Mouse (Mus musculus) lung, postnatal 0 days (tissue): ENCODE measurements around the gene Zfp410. TPM values are rescaled to one million over a fixed set of nuclear protein-coding genes. Genes with fewer than 3 reads are reported as not detected.

Source experiments
- ATAC-seq: fragments of 200-750 bp; cut with Nextera tagmentation; 2 replicates; pipeline ENCODE4 v1.8.0; 2017; ENCODE audit warnings: moderate library complexity
- DNase-seq: peaks from one replicate; pipeline ENCODE4 v3.0.0-alpha.2; 2016; ENCODE audit warnings: low spot score
- H3K27ac ChIP-seq: fragments of 300-500 bp; sonication (generic); 2 replicates; pipeline ENCODE4 v1.5.1; 2014; ENCODE audit warnings: antibody characterized with exemption, mild to moderate bottlenecking, low read length, mixed read lengths
- H3K27me3 ChIP-seq: fragments of 300-500 bp; sonication (generic); replicated peaks from 2 replicates; pipeline ENCODE4 v1.6.1; 2014; ENCODE audit warnings: low read length, mixed read lengths; ENCODE audit not compliant: insufficient read depth
- H3K36me3 ChIP-seq: fragments of 300-500 bp; sonication (generic); 2 replicates; pipeline ENCODE4 v1.6.1; 2014; ENCODE audit warnings: low read length, mixed read lengths; ENCODE audit not compliant: insufficient read depth
- H3K4me1 ChIP-seq: fragments of 300-500 bp; sonication (generic); 2 replicates; pipeline ENCODE4 v1.6.1; 2014; ENCODE audit warnings: antibody characterized with exemption, low read depth, low read length, mixed read lengths; ENCODE audit not compliant: insufficient read depth
- H3K4me2 ChIP-seq: fragments of 300-500 bp; sonication (generic); replicated peaks from 2 replicates; pipeline ENCODE4 v1.6.1; 2014; ENCODE audit warnings: low read depth, mild to moderate bottlenecking, low read length, moderate library complexity, mixed read lengths
- H3K4me3 ChIP-seq: fragments of 300-500 bp; sonication (generic); 2 replicates; pipeline ENCODE4 v1.5.1; 2014; ENCODE audit warnings: low read depth, low read length
- H3K9ac ChIP-seq: fragments of 300-500 bp; sonication (generic); replicated peaks from 2 replicates; pipeline ENCODE4 v1.6.1; 2014; ENCODE audit warnings: low read depth, mild to moderate bottlenecking
- H3K9me3 ChIP-seq: fragments of 300-500 bp; sonication (generic); 2 replicates; pipeline ENCODE4 v1.6.1; 2016; ENCODE audit warnings: low read length, mixed read lengths
- CTCF ChIP-seq: IDR thresholded peaks from 2 replicates; pipeline ENCODE4 v1.5.1; 2016; ENCODE audit warnings: antibody characterized with exemption, mild to moderate bottlenecking
- EP300 ChIP-seq: IDR thresholded peaks from 2 replicates; pipeline ENCODE4 v1.6.1; 2016; ENCODE audit warnings: antibody characterized with exemption, mild to moderate bottlenecking, control low read depth
- WGBS: fragments of 180-500 bp; shearing (Covaris S2); extraction: QIAGEN DNeasy Blood & Tissue Kit; methylation state at CpG from one replicate; pipeline ENCODE4 v1.1.7; 2014; 5-methylcytosine and 5-hydroxymethylcytosine counted together
- polyA plus RNA-seq: library from polyadenylated mRNA; unstranded; fragments of >200 nt; fragmentation: Nextera tagmentation; extraction: Ambion mirVana; gene quantifications from 2 replicates; pipeline ENCODE4 v1.2.1, GENCODE M21; 2015

The Zfp410 gene
- polyA plus RNA-seq, 1 experiment from 2014 or later = 44.9 TPM

DNA sequence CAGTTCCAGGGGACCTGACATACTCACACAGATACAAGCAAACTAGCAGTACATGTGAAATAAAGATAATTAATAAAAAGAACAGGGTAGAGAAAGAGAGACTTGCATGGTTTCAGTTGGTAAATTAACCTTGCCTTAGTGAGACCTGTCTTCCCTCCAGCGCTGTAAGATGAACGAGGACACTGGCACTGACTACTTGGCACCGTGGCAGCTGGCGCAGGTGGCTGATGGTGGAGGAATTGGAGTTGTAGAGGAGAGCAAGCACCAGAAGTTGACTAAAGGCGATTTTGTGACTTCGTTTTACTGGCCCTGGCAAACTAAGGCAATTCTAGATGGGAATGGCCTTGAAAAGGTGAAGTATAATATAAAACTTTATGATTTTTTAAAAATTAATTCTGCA is 18.8 kb upstream of the Zfp410 start:
- H3K9me3 ChIP-seq = no peaks in the 10 kb centered on the region
- no peak overlapping the region for H3K4me3 ChIP-seq
- H3K4me2 ChIP-seq = no peak overlapping the region
- 94% methylated on average over 6 of the region's 6 CpGs for WGBS
- no peak overlapping the region for H3K9ac ChIP-seq
- H3K27me3 ChIP-seq = no peaks in the 10 kb centered on the region
- H3K4me1 ChIP-seq = no peaks in the 10 kb centered on the region
- ATAC-seq = no peak
- no peak for DNase-seq
- no peak for TF ChIP-seq CTCF
- TF ChIP-seq EP300 = no peak
- no peak overlapping the region for H3K27ac ChIP-seq
- peaks cover 7% of the 10 kb centered on the region for H3K36me3 ChIP-seq

- H3K4me2 ChIP-seq = no peak overlapping the region
- peaks cover 9% of the 10 kb centered on the region for H3K36me3 ChIP-seq
- no peak for ATAC-seq
- H3K4me3 ChIP-seq = no peak overlapping the region
- H3K27me3 ChIP-seq = no peaks in the 10 kb centered on the region
- no peak for TF ChIP-seq EP300
- TF ChIP-seq CTCF = no peak
- WGBS = 93% methylated on average over 2 of the region's 2 CpGs
- no peak overlapping the region for H3K27ac ChIP-seq
- H3K9me3 ChIP-seq = no peaks in the 10 kb centered on the region
- H3K4me1 ChIP-seq = no peaks in the 10 kb centered on the region
- no peak overlapping the region for H3K9ac ChIP-seq
- no peak for DNase-seq
Observed at GRCm38 (mm10) chr12:84299265-84299664, 17.4 kb upstream of the Zfp410 start.

DNA sequence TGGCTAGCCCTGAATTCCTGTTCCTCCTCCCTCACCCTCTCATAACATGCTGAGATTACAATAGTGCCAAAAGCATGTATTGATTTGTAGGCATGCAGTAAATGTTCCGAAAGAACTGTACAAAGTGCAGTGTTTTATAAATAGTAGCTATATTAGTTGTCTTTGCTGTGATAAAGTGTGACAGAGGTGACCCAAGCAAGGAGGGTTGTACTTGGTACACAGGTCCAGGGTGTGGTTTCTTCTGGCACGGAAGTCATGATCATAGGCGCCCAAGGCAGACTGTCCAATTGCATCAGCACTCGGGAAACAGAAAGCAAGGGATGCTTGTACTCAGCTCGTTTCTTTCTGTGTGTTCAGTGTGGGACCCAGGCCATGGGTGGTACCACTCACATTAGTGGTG is 12.6 kb upstream of the Zfp410 start:
- no peak for TF ChIP-seq EP300
- TF ChIP-seq CTCF = no peak
- Histone ChIP-seq H3K27me3 (no peaks in the 10 kb centered on the region), H3K4me3 (no peak overlapping the region), H3K36me3 (peaks cover 5% of the 10 kb centered on the region; the same call in 1 of the 2 replicates), H3K4me2 (no peak overlapping the region), H3K9ac (no peak overlapping the region), H3K9me3 (no peaks in the 10 kb centered on the region), H3K4me1 (no peaks in the 10 kb centered on the region), H3K27ac (no peak overlapping the region)
- DNase-seq (no peak), ATAC-seq (no peak)
- 87% methylated on average over 5 of the region's 5 CpGs for WGBS

- no peak overlapping the region for H3K9ac ChIP-seq
- no peaks in the 10 kb centered on the region for H3K4me1 ChIP-seq
- no peaks in the 10 kb centered on the region for H3K9me3 ChIP-seq
- no peak overlapping the region for H3K4me3 ChIP-seq
- TF ChIP-seq EP300 (no peak), CTCF (no peak)
- H3K27me3 ChIP-seq = no peaks in the 10 kb centered on the region
- no peak overlapping the region for H3K27ac ChIP-seq
- peaks cover 5% of the 10 kb centered on the region; the same call in 1 of the 2 replicates for H3K36me3 ChIP-seq
- ATAC-seq (no peak), DNase-seq (no peak)
- WGBS = 69% methylated on average over 1 of the region's 1 CpGs
- H3K4me2 ChIP-seq = no peak overlapping the region
Observed at GRCm38 (mm10) chr12:84304554-84304953, 12.1 kb upstream of the Zfp410 start.

DNA sequence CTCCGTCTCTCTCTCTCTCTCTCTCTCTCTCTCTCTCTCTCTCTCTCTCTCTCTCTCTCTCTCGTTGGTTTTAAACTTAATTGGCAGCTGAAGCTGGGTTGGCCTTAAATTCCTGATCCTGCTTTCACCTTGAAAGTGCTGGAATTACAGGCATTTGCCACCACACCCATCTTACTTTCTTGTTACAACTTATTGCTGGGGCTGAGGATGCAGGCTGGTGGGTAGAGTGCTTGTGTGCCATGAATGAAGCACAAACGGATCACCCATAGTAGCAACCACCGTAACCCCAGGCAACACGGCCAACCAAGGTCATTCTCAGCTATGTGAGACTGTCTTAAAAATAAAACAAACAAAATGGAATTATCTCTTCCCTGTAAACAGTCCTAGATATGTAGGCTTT is 5.3 kb upstream of the Zfp410 start:
- Histone ChIP-seq H3K36me3 (no peaks in the 10 kb centered on the region; the same call in 1 of the 2 replicates), H3K27ac (no peak overlapping the region), H3K4me1 (no peaks in the 10 kb centered on the region), H3K4me3 (no peak overlapping the region), H3K27me3 (no peaks in the 10 kb centered on the region), H3K9ac (no peak overlapping the region), H3K4me2 (no peak overlapping the region), H3K9me3 (no peaks in the 10 kb centered on the region)
- no peak for TF ChIP-seq CTCF
- no peak for TF ChIP-seq EP300
- no peak for ATAC-seq
- peak; percentile 29 for DNase-seq
- WGBS = 59% methylated on average over 4 of the region's 5 CpGs

DNA sequence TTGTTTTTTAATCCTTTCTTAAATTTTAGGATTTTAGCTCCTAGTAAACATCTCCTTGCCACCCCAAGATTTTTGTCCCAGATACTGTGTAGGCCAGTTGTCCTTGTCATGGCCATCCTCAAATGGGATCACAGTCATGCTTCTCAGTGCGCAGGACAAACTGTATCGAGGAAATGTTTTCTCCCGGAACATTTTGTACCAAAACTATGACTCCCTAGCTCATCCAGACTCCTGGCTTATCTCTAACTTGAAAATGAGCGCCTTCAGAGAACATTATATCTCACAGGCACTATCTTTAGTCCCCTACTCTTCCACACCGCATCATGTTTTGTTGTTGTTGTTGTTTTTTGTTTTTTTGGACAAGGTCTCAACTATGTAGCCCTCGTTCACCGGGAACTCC is 646 bp upstream of the Zfp410 start:
- no peaks in the 10 kb centered on the region for H3K36me3 ChIP-seq
- DNase-seq = peak; percentile 36
- H3K9ac ChIP-seq = peak overlapping the region; percentile 96
- peaks cover 8% of the 10 kb centered on the region; the same call in 1 of the 2 replicates for H3K4me1 ChIP-seq
- 26% methylated on average over 7 of the region's 7 CpGs for WGBS
- TF ChIP-seq EP300 = peak; percentile 74
- TF ChIP-seq CTCF = no peak
- H3K4me3 ChIP-seq = peak overlapping the region; percentile 99
- no peaks in the 10 kb centered on the region for H3K9me3 ChIP-seq
- no peaks in the 10 kb centered on the region for H3K27me3 ChIP-seq
- H3K4me2 ChIP-seq = peak overlapping the region; percentile 86
- ATAC-seq = peak; percentile 22; the same call in 1 of the 2 replicates
- H3K27ac ChIP-seq = peak overlapping the region; percentile 96

DNA sequence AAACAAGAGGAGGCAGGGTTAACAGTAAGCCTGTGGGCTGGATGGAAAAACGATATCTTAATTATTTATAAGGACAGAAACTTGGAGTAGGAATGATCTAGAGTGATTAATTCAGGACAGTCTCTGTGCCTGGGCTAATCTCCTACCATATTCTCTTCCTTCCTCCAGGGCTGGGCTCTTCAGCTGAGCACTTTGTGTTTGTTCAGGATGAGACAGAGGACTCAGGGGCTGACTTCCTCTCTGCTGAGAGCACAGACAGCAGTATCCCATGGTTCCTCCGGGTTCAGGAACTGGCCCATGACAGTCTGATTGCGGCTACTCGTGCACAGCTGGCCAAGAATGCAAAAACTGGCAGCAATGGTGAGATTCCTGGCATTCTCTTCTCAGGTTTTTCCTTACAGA is 10.5 kb downstream of the Zfp410 start:
- peak; percentile 37; the same call in 1 of the 2 replicates for ATAC-seq
- no peaks in the 10 kb centered on the region for H3K27me3 ChIP-seq
- TF ChIP-seq CTCF (0 out of 2 replicates have a peak, but pooled peaks have one; percentile 1), EP300 (no peak)
- H3K4me3 ChIP-seq = no peak overlapping the region
- H3K9ac ChIP-seq = no peak overlapping the region
- peaks cover 21% of the 10 kb centered on the region; the same call in 1 of the 2 replicates for H3K36me3 ChIP-seq
- no peak overlapping the region for H3K27ac ChIP-seq
- DNase-seq = peak; percentile 32
- 38% methylated on average over 4 of the region's 4 CpGs for WGBS
- no peak overlapping the region for H3K4me2 ChIP-seq
- no peaks in the 10 kb centered on the region for H3K4me1 ChIP-seq
- no peaks in the 10 kb centered on the region for H3K9me3 ChIP-seq
